Mouse (Mus musculus) retina, adult 2 months (tissue): ENCODE data around the gene Srrd.

ENCODE experiments used
- DNase-seq: peaks from one replicate; pipeline ENCODE4 v3.0.0-alpha.2; 2012; ENCODE audit warnings: low read depth, low spot score

Gene Srrd

DNA sequence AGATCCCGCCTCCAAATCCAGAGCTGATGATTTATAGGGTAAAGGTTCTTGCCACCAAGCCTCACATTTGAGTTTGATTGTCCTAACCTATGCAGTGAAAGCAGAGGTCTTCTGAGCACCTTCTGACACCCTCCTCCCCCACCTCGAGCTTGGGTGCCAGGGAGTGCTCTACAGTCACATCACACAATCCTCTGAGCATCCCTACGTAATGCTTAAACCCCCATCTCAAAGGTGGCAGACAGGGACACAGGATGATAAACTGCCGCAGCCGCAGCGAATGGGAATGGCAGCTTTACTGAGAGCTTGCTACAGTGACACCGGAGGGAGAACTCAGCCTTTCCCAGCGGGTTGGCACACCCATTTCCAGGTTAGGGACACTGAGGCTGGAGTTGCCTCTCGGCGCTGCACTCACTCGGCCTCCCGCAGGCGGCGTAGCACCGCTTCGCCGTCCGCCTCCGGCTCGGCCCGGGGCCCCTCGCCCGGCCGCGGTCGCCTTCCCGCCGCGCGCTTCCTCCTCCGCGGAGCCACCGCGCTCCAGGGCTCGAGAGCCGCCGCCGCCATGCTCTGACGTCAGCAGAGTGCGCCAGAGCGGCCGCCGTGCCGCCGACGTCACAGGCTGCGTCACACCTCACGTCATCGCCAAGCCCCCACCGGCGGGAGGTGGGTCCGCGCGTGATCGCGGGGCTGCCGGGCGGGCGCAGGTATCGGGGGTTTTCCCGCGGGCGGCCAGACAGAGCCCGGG is at the start of gene Srrd, which contains the start of gene Hps4:
TSS of gene Srrd (minus strand) at position 578 of the 742 bp plus-strand sequence.
TSS of gene Hps4 (plus strand) at position 621 of the 742 bp plus-strand sequence.
- peak; percentile 76 for DNase-seq

DNA sequence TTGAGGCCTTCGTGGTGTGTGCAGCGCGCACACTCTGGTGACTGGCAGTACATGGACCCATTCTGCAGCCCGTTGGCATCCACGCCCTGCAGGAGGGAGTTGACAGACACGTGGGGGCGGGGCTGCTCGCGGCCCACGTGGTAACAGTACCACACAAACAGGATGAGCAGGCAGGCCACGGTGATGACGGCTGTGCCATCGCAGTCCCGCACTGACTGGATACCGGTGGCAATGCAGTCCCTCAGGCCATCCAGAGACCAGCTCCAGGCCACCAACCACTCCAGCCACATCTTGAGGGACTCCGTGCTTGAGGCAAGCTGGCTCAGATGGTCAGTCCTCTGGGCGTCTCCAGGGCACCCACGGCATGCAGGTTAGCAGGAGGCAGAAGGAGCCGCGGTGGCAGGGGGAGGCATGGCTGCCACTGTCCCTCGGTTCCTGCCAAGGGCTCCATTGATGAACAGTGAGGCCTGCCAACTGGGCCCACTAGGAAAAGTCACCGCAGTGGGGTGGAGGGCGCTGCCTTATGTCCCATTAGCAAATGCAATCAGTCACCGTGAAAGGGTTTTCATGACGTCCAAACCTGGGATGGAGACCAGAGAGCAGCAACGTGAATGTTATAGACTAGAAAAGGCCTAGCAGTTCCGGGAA is 49.0 kb upstream of the Srrd start:
- no peak for DNase-seq

DNA sequence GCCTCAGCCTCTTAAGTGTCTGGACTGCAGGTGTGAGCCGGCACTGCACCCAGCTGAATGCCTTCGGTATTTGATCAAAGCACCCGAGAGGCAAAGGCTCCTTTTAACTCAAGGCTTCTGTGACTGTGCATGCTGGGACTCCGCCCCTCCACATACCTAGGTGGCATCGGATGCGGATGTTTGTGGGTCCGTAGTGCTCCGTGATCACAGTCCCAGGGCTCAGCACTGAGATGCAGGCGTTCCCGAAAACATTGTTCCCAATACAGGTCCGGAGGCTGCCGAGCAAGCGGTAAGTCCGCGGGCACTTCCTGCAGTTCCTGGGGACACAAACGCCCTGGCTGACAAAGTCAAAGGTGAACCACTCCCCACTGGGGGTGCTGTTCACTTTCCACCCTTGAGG is 48.2 kb upstream of the Srrd start:
- DNase-seq, result no peak

GRCm38 (mm10) chr5:112389352-112389751 is 46.5 kb upstream of the Srrd start:
- DNase-seq, result no peak

GRCm38 (mm10) chr5:112385973-112386372 is 43.1 kb upstream of the Srrd start:
- DNase-seq, result no peak

DNA sequence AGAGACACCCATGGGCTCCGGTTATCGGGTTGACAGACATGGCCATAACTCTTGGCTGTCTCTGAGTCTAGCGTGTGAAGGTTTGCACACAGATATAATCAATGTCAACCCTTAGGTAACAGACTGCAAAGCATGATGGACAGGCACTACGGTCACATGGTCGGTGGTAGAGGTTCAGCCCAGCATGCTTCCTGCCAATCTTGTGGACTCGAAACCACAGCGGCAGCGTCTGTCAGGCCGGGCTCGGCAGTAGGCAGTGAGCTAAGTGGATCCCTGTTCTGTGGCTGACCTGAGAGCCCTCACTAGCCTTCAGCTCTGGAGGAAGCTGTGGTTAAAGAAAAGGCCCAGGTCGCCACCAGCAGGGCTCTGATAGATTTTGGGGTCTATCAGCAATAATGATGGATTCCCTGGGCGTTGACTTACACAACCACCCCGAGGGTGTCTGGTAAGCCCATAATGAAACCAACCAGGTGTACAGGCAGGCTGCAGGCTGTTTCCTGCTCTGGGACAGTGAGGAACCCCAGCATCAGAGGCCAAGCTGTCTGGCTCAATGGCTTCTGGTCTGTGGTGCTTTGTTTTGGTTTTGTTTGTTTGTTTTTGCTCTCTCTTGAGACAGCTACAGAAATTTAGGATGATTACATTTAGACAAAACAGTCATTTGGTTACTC is 42.1 kb upstream of the Srrd start:
- DNase-seq, result no peak

DNA sequence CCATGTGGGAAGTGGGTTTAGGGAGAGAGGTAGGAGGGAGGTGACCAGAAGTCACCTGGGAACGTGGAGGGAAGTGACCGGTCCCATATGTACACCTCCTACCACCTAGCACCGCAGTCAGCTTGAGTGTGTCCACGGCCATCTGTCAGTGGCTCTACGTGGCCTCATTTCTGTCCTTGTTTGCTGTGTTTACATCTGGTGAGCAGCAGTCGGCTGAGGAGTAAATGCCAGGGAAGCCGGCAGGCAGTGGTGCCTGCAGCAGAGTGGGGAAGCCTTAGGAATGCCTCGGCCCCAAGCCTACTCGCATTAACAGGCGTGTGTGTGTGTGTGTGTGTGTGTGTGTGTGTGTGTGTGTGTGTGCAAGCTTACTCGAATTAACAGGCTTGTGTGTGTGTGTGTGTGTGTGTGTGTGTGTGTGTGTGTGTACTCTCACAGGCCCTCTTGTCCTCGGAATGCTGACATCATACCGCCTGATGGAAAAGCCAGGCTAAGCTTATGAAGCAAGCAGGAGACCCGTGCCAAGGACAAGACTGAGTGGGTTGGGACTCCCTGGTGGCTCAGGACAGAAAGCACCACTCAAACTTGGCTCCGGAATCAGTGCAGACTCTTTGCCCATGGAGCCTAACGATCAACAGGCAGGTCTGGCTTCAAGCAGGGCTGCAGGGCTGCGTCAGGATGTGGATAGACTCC is 39.9 kb upstream of the Srrd start:
- no peak for DNase-seq

- no peak for DNase-seq
Observed at GRCm38 (mm10) chr5:112382042-112382441, 39.2 kb upstream of the Srrd start.

GRCm38 (mm10) chr5:112381154-112381553 is 38.3 kb upstream of the Srrd start:
- no peak for DNase-seq

GRCm38 (mm10) chr5:112378716-112379115 is 35.9 kb upstream of the Srrd start:
- DNase-seq, result no peak

GRCm38 (mm10) chr5:112377380-112377779 is 34.5 kb upstream of the Srrd start:
- no peak for DNase-seq

- DNase-seq, result no peak
Observed at GRCm38 (mm10) chr5:112376111-112376510, 33.3 kb upstream of the Srrd start.

DNA sequence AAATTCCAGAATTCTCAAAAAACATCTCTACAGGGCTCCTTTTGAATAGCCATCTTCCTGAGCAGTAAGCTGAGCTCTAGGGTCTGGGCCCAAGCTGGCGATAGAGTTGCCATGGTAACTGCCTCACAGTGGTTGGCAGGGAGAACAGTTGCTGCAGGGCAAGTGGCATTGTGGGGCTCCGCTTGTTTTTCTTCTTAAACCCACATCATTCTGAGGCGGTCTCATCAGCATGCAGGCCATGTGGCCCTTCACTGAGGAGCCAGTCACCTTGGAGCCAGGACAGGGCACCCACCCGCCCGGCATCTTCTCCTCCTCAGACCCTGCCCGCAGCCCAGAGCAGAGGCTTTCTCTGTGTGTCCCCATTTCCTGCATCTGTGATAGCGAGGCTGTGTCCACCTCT is 29.1 kb upstream of the Srrd start:
- no peak for DNase-seq

DNA sequence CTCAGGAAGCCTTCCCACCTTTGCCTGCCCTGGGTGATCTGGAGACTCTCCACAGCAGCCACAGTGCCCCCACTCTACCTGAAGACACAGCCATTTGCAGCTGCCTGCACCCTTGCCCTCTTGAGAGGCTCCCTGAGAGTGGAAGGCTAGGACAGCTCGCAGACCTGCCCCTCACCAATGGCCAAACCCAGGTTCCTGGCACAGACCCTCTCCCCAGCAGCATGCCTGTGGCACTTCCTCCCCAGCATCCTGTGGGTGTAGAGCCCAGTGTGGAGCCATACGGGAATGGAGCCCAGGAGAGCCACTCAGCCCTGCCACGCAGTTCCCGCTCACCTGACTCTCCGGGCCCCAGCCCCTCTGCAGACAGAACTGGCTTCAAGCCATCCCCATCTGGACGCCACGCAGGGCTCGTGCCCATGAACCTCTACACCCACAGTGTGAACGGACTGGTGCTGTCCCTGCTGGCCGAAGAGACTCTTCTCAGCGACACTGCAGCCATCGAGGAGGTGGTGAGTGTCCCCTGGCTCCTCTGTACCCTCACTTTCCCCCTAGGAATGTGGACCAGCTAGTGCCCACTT is 27.5 kb upstream of the Srrd start:
- no peak for DNase-seq

DNA sequence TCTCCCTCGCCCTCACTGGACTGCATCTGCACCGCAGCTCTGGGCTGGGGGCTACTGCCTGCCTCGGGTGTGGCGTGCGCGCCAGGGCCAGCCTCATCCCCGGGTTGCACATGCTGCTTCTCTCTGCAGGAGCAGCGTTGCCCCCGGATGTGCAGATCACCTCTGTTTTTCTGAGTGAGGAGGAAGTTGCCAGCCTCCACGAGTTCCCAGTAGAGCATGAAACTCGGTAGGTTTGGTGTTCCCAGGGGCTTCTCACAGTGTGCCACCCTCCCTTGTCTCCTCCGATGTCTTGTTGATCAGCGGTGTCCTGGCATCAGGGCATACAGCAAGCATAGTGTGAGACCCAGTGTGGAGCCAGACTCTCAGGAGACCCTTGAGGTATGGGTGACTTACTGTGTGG is 26.5 kb upstream of the Srrd start:
- DNase-seq, result no peak

DNA sequence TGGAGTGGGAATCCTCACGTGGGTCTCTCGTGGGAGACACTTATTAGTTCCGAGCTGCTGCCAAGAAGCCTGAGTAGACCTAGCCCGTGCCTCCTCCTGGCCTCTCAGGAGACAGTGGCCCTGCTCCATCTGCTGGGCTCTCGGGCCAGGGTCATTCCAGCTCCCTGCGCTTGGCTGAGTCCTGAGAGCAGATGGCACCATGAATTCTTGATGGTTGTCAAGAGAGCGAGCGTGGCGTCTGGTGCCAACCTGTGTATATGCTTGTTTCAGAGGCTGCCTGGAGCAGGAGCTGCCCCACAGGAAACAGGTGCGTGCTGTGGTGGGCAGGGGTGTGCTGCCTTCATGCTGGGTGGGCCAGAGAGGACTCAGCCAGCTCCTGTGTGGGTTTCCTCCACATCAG is 25.8 kb upstream of the Srrd start:
- no peak for DNase-seq

GRCm38 (mm10) chr5:112367929-112368328 is 25.1 kb upstream of the Srrd start:
- DNase-seq, result no peak

- no peak for DNase-seq
Observed at GRCm38 (mm10) chr5:112367338-112367737, 24.5 kb upstream of the Srrd start.

GRCm38 (mm10) chr5:112366879-112367278 is 24.0 kb upstream of the Srrd start:
- DNase-seq, result no peak

- no peak for DNase-seq
Observed at GRCm38 (mm10) chr5:112364184-112364797, 21.5 kb upstream of the Srrd start.

DNA sequence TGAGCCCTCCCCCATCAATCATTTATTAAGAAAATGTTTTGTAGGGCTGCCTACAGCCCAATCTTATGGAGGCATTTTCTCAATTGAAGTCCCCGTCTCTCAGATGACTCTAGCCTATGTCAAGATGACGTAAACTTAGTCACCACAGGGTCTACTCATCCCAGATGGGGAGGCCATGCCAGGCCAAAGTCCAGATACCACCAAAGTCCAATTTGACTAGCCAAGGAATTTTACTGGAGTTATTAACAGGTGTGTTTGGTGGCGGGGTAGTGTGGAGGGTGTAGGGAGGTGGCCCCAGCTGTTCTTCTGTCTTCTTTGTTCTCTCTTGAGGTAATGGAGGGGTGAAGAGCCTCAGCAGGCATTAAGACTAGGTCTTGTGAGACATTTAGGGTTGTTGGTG is 17.2 kb upstream of the Srrd start:
- DNase-seq, result no peak
